Mouse (Mus musculus) kidney, adult 18-20 months (tissue): Measurements from ENCODE around the gene Fam104a.

Experiments used
- DNase-seq: peaks from one replicate; pipeline ENCODE4 v3.0.0; 2021

Fam104a gene

DNA sequence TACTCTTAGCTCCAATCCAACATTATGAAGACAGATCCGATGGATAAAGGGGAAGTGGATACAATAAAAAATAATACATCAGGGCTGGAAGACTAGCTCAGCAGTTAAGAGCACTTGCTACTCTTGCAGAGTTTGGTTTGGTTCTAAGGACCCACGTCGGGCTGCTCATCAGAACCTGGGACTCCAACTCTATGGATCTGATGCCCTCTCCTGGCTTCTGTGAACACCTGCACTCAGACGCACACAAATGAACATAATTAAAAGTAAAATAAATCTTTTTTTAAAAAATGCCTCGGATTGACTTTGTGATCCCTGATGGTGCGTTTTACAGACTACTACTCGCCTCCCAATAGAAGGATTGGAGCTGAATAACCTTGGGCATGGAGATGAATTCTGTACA lies 53.3 kb downstream of the Fam104a start:
- DNase-seq, result no peak

DNA sequence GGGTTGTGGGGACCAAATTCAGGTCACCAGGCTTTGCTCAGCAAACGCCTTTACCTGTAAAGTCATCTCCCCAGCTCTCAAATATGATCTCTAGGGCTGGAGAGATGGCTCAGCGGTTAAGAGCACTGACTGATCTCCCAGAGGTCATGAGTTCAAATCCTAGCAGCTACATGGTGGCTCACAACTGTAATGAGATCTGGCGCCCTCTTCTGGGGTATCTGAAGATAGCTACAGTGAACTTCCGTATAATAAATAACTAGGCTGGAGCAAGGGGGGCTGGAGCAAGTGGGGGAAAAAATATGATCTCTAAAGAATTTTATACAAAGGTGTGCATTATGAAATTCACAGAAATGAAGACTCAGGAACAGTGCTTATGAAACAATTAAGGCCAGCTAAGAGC lies 56.2 kb downstream of the Fam104a start:
- no peak for DNase-seq

DNA sequence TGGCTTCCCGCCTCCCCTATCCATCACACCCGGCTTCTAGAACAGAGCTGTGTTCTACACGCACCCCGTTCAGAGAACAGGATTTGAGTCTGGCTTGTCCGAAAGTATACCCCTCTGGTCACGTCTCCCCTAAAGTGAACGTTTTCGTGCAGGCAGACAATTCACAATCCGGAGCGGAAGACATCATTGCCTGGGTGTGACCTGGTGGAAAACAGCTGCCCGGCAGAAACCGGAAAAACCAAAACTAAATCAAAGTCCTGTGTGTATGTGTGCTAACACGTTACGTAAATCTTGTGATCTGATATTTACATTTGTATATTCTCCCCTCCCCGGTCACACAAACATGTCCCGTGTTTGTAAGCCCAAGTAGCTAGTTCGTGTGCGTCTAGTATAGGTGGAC lies 58.5 kb downstream of the Fam104a start:
- no peak for DNase-seq

DNA sequence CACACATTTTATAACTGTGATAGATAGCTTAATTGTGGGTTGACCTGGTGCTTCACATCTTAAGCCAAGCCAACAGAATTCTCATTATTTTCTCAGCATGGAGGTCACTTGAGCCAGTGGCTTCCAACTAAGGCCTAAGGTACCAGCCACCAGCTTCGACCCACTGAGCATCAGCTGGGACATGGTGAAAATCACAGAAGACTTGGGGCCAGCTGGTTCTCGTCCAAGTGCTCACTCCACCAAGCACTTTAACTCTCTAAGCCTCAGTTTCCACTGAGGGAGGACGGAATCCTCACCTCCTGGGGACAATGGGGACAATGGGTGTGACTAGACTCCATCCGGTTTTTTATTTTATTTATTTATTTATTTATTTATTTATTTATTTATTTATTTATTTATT lies 61.9 kb downstream of the Fam104a start:
- no peak for DNase-seq

DNA sequence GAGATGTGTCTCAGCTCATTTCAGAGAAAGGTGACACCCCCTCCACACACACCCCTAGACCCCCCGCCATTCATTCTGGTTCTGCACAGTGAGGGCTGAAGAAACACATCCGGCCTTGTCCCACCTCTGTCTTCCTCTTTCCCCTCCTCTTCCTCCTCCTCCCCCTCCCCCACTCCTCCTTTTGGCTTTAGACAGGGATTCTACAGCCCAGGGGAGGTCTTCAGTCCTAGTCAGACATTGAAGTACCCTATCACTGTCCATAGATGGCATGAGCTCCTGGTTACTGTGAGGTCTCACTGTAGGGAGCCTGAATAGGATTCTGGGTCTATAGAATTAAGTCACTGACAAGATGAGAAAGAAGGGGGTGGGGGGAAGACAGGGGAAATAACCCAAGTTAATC lies 63.0 kb downstream of the Fam104a start:
- no peak for DNase-seq

DNA sequence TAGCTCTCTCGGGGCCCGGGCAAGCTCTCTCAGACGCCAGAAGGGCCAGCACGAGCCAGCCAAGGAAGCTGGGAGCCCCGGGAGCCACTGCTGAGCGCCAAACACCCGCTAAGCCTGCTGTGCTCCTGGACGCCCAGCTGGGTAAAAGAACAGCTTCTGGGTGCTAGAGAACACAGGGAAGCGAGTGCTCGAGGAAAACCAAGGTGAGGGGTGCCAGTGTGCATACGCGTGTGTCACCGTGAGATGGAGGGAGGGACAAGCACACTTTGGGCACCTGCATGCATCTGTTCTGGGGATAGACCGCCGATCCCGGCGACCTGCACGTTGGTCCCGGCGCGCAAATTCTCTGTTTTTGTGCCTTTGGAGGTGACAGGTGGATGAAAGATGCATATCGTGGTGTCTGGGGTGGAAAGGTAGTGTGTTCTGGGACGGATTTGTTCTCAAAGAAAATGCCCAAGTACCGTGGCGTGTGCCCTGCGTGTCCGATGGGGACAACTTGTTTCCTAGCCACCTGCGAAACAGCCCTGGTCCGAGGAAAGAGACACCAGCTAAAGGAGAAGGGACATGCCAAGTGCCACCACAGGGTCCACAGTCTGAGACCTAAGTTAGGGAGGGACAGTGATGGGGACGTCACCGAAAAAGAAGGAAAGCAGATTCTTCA lies 64.4 kb downstream of the Fam104a start:
- DNase-seq, result no peak

DNA sequence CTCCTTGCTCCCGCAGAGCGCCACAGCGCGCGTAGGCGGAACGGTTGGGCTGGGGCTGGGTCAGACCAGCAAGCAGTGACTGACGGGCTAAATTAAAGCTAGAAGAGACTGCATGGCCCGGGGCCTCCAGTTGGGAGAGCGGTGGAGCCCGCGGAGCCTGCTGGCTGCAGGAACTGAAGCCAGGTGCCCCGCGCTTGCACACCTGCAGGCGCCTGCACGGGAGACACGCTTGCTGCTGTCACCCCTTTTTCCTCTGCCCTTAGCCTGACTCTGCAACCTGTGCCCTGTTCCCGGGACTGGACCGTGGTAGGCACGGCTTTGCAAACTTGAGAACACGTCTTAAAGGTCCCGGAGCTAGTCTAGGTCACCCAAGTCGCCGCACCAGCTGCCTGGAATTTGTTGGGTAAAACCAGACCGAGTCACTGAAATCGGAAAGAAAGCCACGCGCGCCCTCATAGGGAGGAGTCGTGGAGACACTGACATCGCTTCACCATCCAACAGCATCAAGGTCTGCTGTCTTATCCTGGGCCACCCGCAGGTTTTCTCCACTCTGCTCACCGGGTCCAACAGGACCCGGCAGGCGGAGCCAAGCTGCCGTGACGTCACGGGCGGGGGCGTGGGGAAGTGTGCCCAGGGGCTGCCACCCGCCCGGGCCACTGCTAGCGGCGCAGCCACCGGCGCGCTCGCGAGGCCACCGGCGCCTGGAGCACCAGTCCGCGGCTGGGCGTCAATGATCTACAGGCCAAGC lies 65.1 kb downstream of the Fam104a start, which contains the start of gene Sstr2:
Gene Sstr2, plus strand, starts transcription at position 671 of the 748 bp plus-strand sequence.
- peak; percentile 82 for DNase-seq

DNA sequence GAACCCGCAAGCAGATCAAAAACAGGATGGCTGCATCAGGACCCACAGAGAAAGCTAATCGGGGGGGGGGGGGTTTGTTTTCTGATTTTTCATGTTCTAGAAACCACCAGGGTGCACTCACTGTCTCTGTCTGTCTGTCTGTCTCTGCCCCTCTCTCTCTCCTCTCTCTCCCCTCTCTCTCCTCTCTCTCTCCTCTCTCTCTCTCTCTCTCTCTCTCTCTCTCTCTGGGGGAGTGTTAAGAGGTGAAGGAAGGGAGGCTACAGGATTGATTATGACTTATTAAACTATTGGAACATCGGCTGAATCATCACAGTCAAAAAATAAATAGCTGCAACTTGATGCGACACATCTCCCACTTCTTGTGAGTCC lies 65.7 kb downstream of the Fam104a start:
- no peak for DNase-seq

DNA sequence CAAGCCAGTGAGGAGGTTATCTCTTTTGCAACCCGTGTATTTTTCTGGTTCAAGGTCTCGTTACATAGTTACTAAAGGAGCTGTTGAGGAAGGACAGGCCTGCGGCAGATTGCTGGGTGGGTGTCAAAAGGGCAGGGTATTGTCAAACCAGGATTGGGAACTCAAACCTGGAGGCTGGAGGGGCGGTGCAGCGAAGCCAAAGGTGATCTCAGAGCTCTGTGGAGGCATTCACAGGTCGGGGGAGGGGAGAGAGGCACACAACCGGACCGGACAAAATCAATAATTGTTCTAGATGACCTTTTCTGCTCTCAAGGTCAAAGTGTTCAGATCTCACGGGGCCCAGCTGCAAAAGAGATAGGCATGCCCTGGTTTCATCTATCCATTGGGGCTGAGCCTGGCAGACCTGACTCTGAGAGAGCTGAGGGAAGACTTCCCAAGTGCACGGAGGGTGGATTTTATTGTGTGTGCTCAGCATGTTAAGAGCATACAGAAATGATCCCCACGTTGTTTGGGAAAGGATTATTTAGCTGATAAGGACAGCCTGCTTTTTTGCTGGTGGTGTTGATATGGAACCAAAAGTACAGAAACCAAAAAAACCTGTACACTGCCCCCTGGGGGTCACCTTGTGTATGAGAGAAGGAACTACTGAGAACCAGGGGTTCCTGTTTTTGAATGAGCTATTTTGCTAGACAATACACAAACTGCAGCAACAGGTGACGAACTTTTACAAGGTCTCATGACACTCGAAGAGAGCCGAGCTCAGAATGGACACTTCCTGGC lies 66.6 kb downstream of the Fam104a start:
- DNase-seq, result peak; percentile 69

DNA sequence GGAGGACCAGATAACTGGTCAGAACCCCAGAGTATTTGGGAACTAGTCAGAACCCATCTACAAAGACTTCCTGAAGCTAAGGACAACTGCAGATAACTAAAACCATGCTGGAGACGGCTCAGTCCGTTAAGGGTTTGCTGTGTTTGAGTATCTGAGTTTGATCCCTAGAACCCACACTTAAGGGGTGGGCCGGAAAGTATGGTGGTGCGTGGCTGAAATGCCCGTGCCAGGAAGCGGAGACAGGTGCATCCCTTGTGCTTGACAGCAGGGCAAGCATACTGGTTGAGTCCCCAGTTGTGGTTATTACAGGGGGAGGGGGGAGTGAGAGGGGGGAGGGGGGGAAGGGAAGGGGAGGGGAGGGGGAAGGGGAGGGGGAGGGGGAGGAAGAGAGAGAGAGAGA lies 69.5 kb downstream of the Fam104a start:
- DNase-seq, result no peak

DNA sequence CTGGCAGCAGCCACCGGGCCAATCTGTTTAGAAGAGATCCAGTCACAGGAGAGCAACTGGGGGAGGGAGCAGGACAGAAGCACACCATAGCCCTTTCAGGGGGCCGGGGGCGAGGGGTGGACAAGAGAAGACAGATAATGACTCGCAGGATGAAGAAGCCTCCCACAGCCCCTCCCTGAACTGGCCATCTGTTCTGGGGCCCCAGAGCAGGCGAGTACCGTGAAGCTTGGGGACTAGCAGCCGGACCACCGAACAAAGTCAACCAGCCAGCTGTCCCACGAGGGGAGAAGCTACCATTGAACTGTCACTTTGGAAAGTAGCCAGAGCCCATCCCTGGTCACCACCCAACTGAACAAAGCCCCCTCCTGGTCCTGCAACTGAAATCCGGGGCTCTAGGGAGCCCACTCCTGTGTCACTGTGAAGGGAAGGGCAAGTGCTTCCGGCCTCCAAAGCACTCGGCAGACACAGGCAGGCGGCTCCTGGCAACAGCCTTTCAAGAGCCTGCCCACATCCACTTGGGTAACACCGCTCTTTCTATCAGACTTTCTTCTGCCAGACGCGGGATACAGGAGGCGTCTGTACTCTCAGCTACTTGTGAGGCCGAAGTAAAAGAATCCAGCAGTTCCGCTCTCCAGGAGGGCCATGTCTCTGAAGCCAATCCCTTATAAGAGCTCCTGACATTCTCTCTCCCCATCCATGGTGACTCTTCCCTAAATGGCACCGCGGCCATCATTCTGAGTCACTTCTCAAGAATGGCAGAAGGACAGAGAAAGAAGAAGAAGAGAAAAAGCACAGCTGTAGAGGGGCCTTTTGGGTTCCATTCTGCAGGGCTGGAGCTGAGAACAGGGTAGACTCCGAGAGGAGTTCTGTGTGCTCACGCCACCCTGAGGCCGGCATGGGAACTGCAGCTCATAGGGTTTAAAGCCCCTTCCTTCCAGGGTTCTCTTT lies 72.0 kb downstream of the Fam104a start:
- DNase-seq, result peak; percentile 49
